Mouse (Mus musculus) urinary bladder, postnatal 4 days (tissue): ENCODE measurements around the gene Olfr575.

Experiments used
- DNase-seq, 2 experiments: peaks; one replicate each; pipeline ENCODE4 v3.0.0; 2021 to 2022; ENCODE audit warnings: low spot score in 2 of 2

The Olfr575 gene

DNA sequence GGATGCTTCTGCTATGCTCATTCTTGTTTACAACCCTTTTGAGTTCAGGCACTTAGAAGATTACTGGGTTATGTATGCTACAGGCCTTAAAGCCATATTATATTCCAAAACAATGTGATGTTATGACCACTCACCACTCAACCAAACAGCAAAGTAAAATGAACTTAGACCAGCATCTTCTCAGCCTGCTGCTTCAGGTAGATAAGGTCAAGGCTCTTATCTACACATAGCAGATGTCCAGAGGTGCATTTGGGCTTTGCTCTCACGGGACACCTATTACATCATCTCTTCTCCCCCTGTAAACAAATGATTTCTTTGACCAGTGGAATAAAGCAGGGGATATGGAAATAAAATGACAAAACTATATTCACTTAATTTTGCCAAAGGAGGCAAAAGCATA lies at the start of gene Olfr575:
Gene Olfr575 (minus strand): TSS at position 183 of the 400 bp plus-strand sequence.
- DNase-seq, result no peak

- no peak for DNase-seq
These were observed 30.6 kb upstream of the Olfr575 start, which contains the start of gene Olfr578 for GRCm38 (mm10) chr7:102989224-102989623. Olfr578 (minus strand) TSS chr7:102989324.

DNA sequence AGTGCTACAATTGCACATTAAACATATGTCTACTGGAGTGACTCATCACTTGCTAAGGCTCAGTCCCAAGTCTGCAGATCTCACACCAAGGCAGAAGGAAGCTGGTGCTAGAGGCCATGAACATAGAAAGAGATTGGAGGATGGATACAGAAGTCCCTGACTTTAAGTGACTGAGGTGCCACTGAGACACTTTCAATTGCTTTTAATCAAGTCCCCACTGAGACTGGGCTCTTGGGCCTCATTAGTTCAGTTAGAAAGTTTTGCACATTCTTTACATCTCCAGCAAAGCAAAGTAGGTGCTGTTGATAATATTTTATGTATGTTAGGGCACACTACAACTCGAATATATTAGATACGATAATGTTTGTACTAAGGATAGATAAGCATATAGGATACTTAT lies 17.3 kb upstream of the Olfr575 start, which contains the start of gene Olfr577:
Gene Olfr577 (minus strand): TSS at position 101 of the 400 bp plus-strand sequence.
- DNase-seq, result no peak

- no peak for DNase-seq
These were observed 15.8 kb upstream of the Olfr575 start for GRCm38 (mm10) chr7:102974399-102974798.

DNA sequence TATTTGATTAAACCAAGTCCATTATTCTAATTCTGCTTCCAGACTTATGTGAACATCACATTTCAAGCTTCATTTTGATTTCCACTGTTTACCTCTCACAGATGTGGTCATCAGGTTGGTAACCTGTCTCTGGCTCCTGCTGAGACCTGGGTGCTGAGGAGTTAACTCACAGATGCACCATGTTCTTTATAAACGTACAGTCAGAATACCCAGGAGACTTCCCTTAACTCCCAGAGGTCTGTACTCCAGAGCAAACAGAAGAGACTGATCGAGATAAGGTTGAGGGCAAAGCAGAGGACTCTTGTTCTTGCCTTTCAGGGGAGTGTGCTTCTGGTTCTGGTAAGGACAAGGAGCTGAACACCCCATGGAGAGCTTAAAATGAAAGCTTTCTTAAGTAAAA lies 3.8 kb upstream of the Olfr575 start, which contains the start of gene Olfr576:
Gene Olfr576 (plus strand): TSS at position 301 of the 400 bp plus-strand sequence.
- DNase-seq, result no peak

GRCm38 (mm10) chr7:102958137-102958536 lies 438 bp downstream of the Olfr575 start:
- DNase-seq, result no peak

DNA sequence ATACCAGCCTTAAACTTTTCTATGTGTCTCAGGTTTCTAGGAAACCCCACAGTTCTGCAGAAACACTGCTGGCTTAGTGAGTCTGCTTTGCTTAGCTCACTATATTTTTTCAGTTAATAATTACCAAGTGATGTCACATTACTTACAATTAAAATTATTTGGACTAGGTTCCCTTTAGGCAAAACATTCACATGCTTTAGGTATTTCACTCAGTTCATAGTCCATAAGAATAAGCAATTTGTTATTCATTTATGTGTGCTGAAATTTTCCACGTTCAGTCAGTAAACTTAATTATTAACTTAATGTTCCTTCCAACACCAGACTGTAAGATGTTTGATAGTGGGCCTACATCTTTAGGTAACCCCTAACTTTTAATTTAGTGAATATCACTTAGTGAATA lies 7.8 kb downstream of the Olfr575 start:
- DNase-seq, result no peak

- DNase-seq, result no peak
These were observed 10.4 kb downstream of the Olfr575 start, which contains the start of gene Olfr574 for GRCm38 (mm10) chr7:102948167-102948566. Olfr574 (plus strand) TSS chr7:102948467.

DNA sequence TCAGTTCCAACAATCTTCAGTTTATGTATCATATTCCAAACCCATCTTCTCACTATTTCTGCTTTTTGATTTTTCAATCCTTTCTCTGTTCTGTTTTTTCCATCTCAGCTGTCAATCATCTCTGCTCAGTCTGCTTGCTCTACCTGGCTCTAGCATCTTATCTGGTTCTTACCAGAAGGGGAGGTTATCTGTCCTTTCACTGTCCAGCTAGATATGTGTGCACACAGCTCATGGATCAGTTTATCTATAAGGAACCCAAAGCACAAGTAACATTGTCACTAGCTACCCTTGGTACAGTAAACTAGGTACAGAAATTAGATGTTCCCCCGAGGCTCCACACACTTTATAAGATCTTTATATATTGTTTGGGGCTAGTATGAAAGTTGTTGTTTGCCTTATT lies 15.2 kb downstream of the Olfr575 start:
- DNase-seq, result no peak

GRCm38 (mm10) chr7:102942475-102942874 lies 16.1 kb downstream of the Olfr575 start, which contains the start of gene Olfr573-ps1:
Olfr573-ps1 (minus strand) TSS chr7:102942575.
- DNase-seq, result no peak

DNA sequence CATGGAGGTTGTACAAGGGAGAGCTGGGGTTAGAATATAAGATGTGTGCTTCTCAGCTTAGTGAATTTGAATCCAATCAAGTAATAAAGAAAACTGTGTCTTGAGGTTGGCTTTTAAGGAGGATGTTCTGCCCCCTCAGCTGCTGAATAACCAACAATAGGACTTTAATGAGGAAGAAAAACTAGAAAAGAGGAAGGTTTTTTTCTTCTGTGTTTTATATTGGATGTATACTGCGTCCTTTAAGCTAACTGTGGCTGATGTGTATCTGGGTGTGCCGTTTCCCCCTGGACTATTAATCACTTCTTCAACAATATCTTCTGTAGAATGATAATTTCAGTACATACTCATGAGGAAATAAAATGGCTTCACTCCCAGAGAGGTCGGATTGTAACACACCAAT lies 31.5 kb downstream of the Olfr575 start:
- DNase-seq, result no peak

DNA sequence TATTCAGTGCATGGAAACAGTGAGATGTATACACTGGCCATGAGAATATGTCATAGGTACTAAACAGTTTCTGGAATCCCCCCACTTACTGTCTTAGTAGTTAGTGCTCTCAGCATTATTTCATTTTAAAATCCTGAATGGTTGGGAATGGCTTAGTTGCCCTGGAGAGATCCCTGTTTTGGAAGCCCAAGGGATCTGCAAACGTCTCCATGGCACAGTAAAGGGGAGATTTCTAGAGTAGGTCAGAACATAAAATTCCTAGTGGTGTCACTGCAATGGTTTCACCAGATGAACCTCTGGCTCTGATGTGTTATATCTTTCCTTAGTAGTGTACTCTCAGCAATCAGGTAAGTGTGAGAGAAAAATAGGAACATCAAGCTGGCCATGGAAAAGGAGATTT lies 34.5 kb downstream of the Olfr575 start, which contains the start of gene Olfr572:
Gene Olfr572 (plus strand): TSS at position 301 of the 400 bp plus-strand sequence.
- no peak for DNase-seq

GRCm38 (mm10) chr7:102919632-102920031 lies 38.9 kb downstream of the Olfr575 start:
- DNase-seq, result no peak

- DNase-seq, result no peak
These were observed 41.3 kb downstream of the Olfr575 start, which contains the start of gene Olfr571 for GRCm38 (mm10) chr7:102917032-102917875. Olfr571 (minus strand) TSS chr7:102917536.

GRCm38 (mm10) chr7:102916405-102916804 lies 42.2 kb downstream of the Olfr575 start:
- no peak for DNase-seq

- no peak for DNase-seq
These were observed 43.3 kb downstream of the Olfr575 start for GRCm38 (mm10) chr7:102915261-102915660.
